Comparison of ENCODE assay signal across 8 mouse cellular contexts in genomic region chr3:31022895-31023436, GRCm38 (mm10). TPM values are rescaled to one million over a fixed set of nuclear protein-coding genes. Genes with fewer than 3 reads are reported as not detected.
DNase-seq lines count a peak whose midpoint lies in the region; TF ChIP-seq lines count a peak whose summit lies in the region.

No protein-coding gene starts in this region.

- intact Hi-C loops in left cerebral cortex, adult 2 months (cut with DNase I) = no loop called here

- no peak overlapping the region for H3K4me3 ChIP-seq in left cerebral cortex, adult 2 months

- peak; percentile 46 for DNase-seq in adrenal gland, adult 2 months
- no peak for DNase-seq in adrenal gland, adult 18-20 months (ENCODE audit: low spot score in 2 of 2)
- DNase-seq in fibroblast of lung, adult 2 months (ENCODE audit: low read depth) = peak; percentile 63
- DNase-seq in kidney, adult 11 months = peak; percentile 56
- peak; percentile 77 for DNase-seq in lung, postnatal 25 days (ENCODE audit: low spot score)
- no peak for DNase-seq in left cerebral cortex, adult 2 months (ENCODE audit: extremely low spot score in 1 of 2, low spot score in 2 of 2)
- no peak for DNase-seq in layer of hippocampus, postnatal 10 days (ENCODE audit: low spot score in 2 of 2)
- no peak for DNase-seq in spleen, adult 18-20 months

- no peak overlapping the region for H3K27ac ChIP-seq in left cerebral cortex, adult 2 months

- no peak for TF ChIP-seq CTCF in left cerebral cortex, adult 2 months (IDR thresholded peaks at IDR 0.05)

RNA-seq across cellular contexts. Expression of gene Prkci, which starts 27.4 kb away (rescaled TPM):
- 10 to 100 TPM; 47.5 to 47.8 TPM for total RNA-seq in adrenal gland, adult 2 months (2021)
- polyA plus RNA-seq in adrenal gland, adult 2 months (2012; rRNA removed) = 8.4 and 8.5 TPM in 2 replicates
- 10 to 100 TPM; 42.8 TPM for total RNA-seq in adrenal gland, adult 18-20 months (2021)
- 10 to 100 TPM; 58.0 to 59.9 TPM for total RNA-seq in left cerebral cortex, adult 2 months (2021)
- 10 to 100 TPM; 59.0 to 64.7 TPM for total RNA-seq in layer of hippocampus, postnatal 10 days (2021)

RNA-seq across cellular contexts. Expression of gene Phc3, which starts 53.8 kb away (rescaled TPM):
- 10 to 100 TPM; 26.8 to 41.5 TPM for total RNA-seq in adrenal gland, adult 2 months (2021)
- 24.8 and 32.1 TPM in 2 replicates for polyA plus RNA-seq in adrenal gland, adult 2 months (2012; rRNA removed)
- 10 to 100 TPM; 30.6 to 31.9 TPM for total RNA-seq in adrenal gland, adult 18-20 months (2021)
- 10 to 100 TPM; 40.8 to 41.3 TPM for total RNA-seq in left cerebral cortex, adult 2 months (2021)
- total RNA-seq in layer of hippocampus, postnatal 10 days (2021) = 10 to 100 TPM; 35.9 to 37.9 TPM

Comparison
In these comparisons a context has a peak if more than half of its experiments do, and no peak if none do; other contexts are left out.
1. DNase-seq: peak in adrenal gland, adult 2 months (single experiment), fibroblast of lung, adult 2 months (single experiment), kidney, adult 11 months (single experiment) and lung, postnatal 25 days (single experiment); none in adrenal gland, adult 18-20 months (0 of 2), left cerebral cortex, adult 2 months (0 of 2), layer of hippocampus, postnatal 10 days (0 of 2) and spleen, adult 18-20 months (0 of 2).